Mouse (Mus musculus) frontal cortex, postnatal 25 days (tissue): ENCODE results near the gene Thra.
A peak's percentile ranks its signal among the peaks of the same experiment; 100 is the strongest.
"Not testable (repeated sequence)": the region's sequence is repeated elsewhere in the genome, so short reads cannot be mapped to it uniquely, and the experiment has no call there.

Experiments used
- DNase-seq, 2 experiments: peaks; one replicate each; pipeline ENCODE4 v3.0.0; 2022; ENCODE audit warnings: low spot score in 2 of 2

Gene Thra

GRCm38 (mm10) chr11:98715946-98716345 is 24.5 kb upstream of the Thra start:
- no peak for DNase-seq

GRCm38 (mm10) chr11:98717904-98718303 is 22.5 kb upstream of the Thra start:
- DNase-seq, result peak; percentile 57 to 81

- no peak for DNase-seq
These were observed 19.7 kb upstream of the Thra start for GRCm38 (mm10) chr11:98720756-98721155.

GRCm38 (mm10) chr11:98721458-98722226 is 18.8 kb upstream of the Thra start:
- no peak for DNase-seq

GRCm38 (mm10) chr11:98723098-98723497 is 17.3 kb upstream of the Thra start:
- DNase-seq, result no peak

GRCm38 (mm10) chr11:98725926-98726506 is 14.4 kb upstream of the Thra start:
- no peak for DNase-seq

- peak; percentile 74 to 85 for DNase-seq
These were observed 11.3 kb upstream of the Thra start, which contains the start of gene Med24 for GRCm38 (mm10) chr11:98729119-98729588. Gene Med24 (minus strand): TSS chr11:98729435.

GRCm38 (mm10) chr11:98730727-98731126 is 9.7 kb upstream of the Thra start:
- DNase-seq, result no peak

GRCm38 (mm10) chr11:98731134-98731533 is 9.3 kb upstream of the Thra start:
- DNase-seq, result peak; percentile 36 to 50

- no peak for DNase-seq
These were observed 6.4 kb upstream of the Thra start for GRCm38 (mm10) chr11:98734020-98734419.

- no peak for DNase-seq
These were observed 5.3 kb upstream of the Thra start for GRCm38 (mm10) chr11:98735111-98735510.

- DNase-seq, result no peak
These were observed 4.3 kb upstream of the Thra start for GRCm38 (mm10) chr11:98736176-98736575.

GRCm38 (mm10) chr11:98737220-98737619 is 3.2 kb upstream of the Thra start:
- not testable (repeated sequence) for DNase-seq

GRCm38 (mm10) chr11:98738428-98738911 is 2.0 kb upstream of the Thra start:
- peak in 1 of 2 experiments; percentile 46 for DNase-seq

GRCm38 (mm10) chr11:98738925-98739324 is 1.5 kb upstream of the Thra start:
- DNase-seq, result no peak

GRCm38 (mm10) chr11:98740026-98740392 is 429 bp upstream of the Thra start:
- peak in 1 of 2 experiments; percentile 46 for DNase-seq

- DNase-seq, result no peak
These were observed 698 bp downstream of the Thra start for GRCm38 (mm10) chr11:98741051-98741620.

GRCm38 (mm10) chr11:98741622-98742396 is 1.4 kb downstream of the Thra start:
- DNase-seq, result peak in 1 of 2 experiments; percentile 61

- no peak for DNase-seq
These were observed 2.2 kb downstream of the Thra start for GRCm38 (mm10) chr11:98742397-98743291.

- no peak for DNase-seq
These were observed 3.4 kb downstream of the Thra start for GRCm38 (mm10) chr11:98743655-98744345.
